In the genomic region with DNA sequence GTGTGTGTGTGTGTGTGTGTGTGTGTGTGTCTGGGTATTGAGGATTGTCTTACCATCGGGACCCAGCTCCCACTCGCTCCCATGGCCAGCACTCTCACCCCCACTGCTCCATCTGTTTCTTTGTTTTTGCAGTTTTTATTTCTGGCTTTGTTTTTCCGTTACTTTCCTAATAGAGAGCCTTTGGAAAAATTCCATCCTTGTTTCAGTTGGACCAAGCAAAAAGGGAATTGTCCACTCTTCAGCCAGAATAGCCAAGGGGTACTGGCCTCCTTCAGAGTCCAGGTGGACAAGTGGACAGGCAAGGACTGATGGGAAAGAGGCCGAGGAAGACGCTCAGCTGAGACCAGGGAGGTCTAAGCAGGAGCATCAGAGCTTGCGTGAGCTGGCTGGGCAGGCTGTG, we compare ENCODE assay signal across 16 mouse cellular contexts. TPM values are rescaled to one million over a fixed set of nuclear protein-coding genes. Genes with fewer than 3 reads are reported as not detected.
DNase-seq lines count a peak whose midpoint lies in the region; ATAC-seq and TF ChIP-seq lines count a peak whose summit lies in the region.
"Had no signal": no experiment of that assay in that cellular context is flagged by ENCODE, and none has a peak within 500 bp of the region (broad histone marks: within the 10 kb centered on the region; RNA-seq: fewer than 3 reads in every experiment).

No protein-coding gene starts in this region.

- ATAC-seq in forebrain, postnatal 0 days, result no peak
- no peak for ATAC-seq in forebrain, embryonic 11.5 days (replicated peaks; ENCODE audit: low FRiP score)
- no peak for ATAC-seq in lung, postnatal 0 days
- no peak for ATAC-seq in intestine, embryonic 15.5 days

- peak overlapping the region; percentile 57 for H3K27ac ChIP-seq in forebrain, postnatal 0 days (ENCODE audit: low read depth, low read length)
- no peak overlapping the region for H3K27ac ChIP-seq in forebrain, embryonic 11.5 days (ENCODE audit: low read depth, low read length)
- peak overlapping the region; percentile 82; the same call in 1 of the 2 replicates for H3K27ac ChIP-seq in lung, postnatal 0 days (ENCODE audit: low read length)
- H3K27ac ChIP-seq in embryonic facial prominence, embryonic 10.5 days (replicated peaks), result peak overlapping the region; percentile 48; the same call in 1 of the 2 replicates
- peak overlapping the region; percentile 21; the same call in 1 of the 2 replicates for H3K27ac ChIP-seq in limb, embryonic 10.5 days
- no peak overlapping the region for H3K27ac ChIP-seq in intestine, embryonic 15.5 days
- H3K27ac ChIP-seq: heart, embryonic 13.5 days; kidney, postnatal 0 days had no signal

- WGBS in forebrain, postnatal 0 days, result 44% methylated on average over 6 of the region's 6 CpGs
- 82% methylated on average over 6 of the region's 6 CpGs for WGBS in forebrain, embryonic 11.5 days
- WGBS in lung, postnatal 0 days, result 52% methylated on average over 6 of the region's 6 CpGs
- WGBS in embryonic facial prominence, embryonic 10.5 days, result 82% methylated on average over 6 of the region's 6 CpGs
- 79% methylated on average over 6 of the region's 6 CpGs for WGBS in limb, embryonic 10.5 days
- WGBS in intestine, embryonic 15.5 days, result 86% methylated on average over 6 of the region's 6 CpGs

- H3K4me1 ChIP-seq in forebrain, postnatal 0 days (ENCODE audit: insufficient read depth), result peaks cover 7% of the 10 kb centered on the region; the same call in 1 of the 2 replicates
- H3K4me1 ChIP-seq in forebrain, embryonic 11.5 days (replicated peaks; ENCODE audit: control insufficient read depth, insufficient read depth, low read length), result peaks cover 15% of the 10 kb centered on the region; the same call in 1 of the 2 replicates
- no peaks in the 10 kb centered on the region; the same call in 1 of the 2 replicates for H3K4me1 ChIP-seq in lung, postnatal 0 days (ENCODE audit: insufficient read depth, low read depth, low read length)
- H3K4me1 ChIP-seq in embryonic facial prominence, embryonic 10.5 days, result peaks cover 63% of the 10 kb centered on the region
- peaks cover 78% of the 10 kb centered on the region for H3K4me1 ChIP-seq in limb, embryonic 10.5 days
- H3K4me1 ChIP-seq in intestine, embryonic 15.5 days (replicated peaks), result peaks cover 23% of the 10 kb centered on the region

- DNase-seq in forebrain, postnatal 0 days, result no peak
- DNase-seq in forebrain, embryonic 11.5 days (ENCODE audit: low spot score), result no peak
- peak; percentile 31 for DNase-seq in lung, postnatal 0 days (ENCODE audit: low spot score)
- DNase-seq in lung, adult 18-20 months, result no peak
- no peak for DNase-seq in embryonic facial prominence, embryonic 10.5 days (ENCODE audit: low spot score)
- DNase-seq in limb, embryonic 10.5 days (ENCODE audit: low spot score), result no peak
- no peak for DNase-seq in frontal cortex, postnatal 36 days (ENCODE audit: low spot score in 2 of 2)
- DNase-seq: gastrocnemius, postnatal 36 days; thymus, adult 18-20 months had no signal

- H3K4me2 ChIP-seq in forebrain, postnatal 0 days (ENCODE audit: low read depth), result no peak overlapping the region
- no peak overlapping the region for H3K4me2 ChIP-seq in forebrain, embryonic 11.5 days (ENCODE audit: low read depth, low read length, severe bottlenecking)
- no peak overlapping the region for H3K4me2 ChIP-seq in lung, postnatal 0 days (replicated peaks; ENCODE audit: low read depth, low read length)
- H3K4me2 ChIP-seq in intestine, embryonic 15.5 days (replicated peaks), result no peak overlapping the region
- H3K4me2 ChIP-seq: heart, embryonic 13.5 days; limb, embryonic 15.5 days had no signal

- H3K36me3 ChIP-seq in forebrain, postnatal 0 days (ENCODE audit: insufficient read depth), result no peaks in the 10 kb centered on the region
- H3K36me3 ChIP-seq in forebrain, embryonic 11.5 days (ENCODE audit: control insufficient read depth, insufficient read depth, low read length), result no peaks in the 10 kb centered on the region
- no peaks in the 10 kb centered on the region for H3K36me3 ChIP-seq in lung, postnatal 0 days (ENCODE audit: insufficient read depth, low read length)
- H3K36me3 ChIP-seq in embryonic facial prominence, embryonic 10.5 days (replicated peaks), result no peaks in the 10 kb centered on the region
- H3K36me3 ChIP-seq in limb, embryonic 10.5 days, result no peaks in the 10 kb centered on the region
- H3K36me3 ChIP-seq in intestine, embryonic 15.5 days, result no peaks in the 10 kb centered on the region
- H3K36me3 ChIP-seq: heart, embryonic 13.5 days; limb, embryonic 15.5 days had no signal

- no peaks in the 10 kb centered on the region for H3K27me3 ChIP-seq in forebrain, postnatal 0 days (ENCODE audit: insufficient read depth, low read length)
- no peaks in the 10 kb centered on the region for H3K27me3 ChIP-seq in forebrain, embryonic 11.5 days (ENCODE audit: control insufficient read depth, insufficient read depth, low read length)
- no peaks in the 10 kb centered on the region for H3K27me3 ChIP-seq in lung, postnatal 0 days (replicated peaks; ENCODE audit: insufficient read depth, low read length)
- peaks cover 9% of the 10 kb centered on the region; the same call in 1 of the 2 replicates for H3K27me3 ChIP-seq in embryonic facial prominence, embryonic 10.5 days (replicated peaks; ENCODE audit: low read depth, poor library complexity, severe bottlenecking)
- H3K27me3 ChIP-seq in limb, embryonic 10.5 days (ENCODE audit: low read depth, poor library complexity, severe bottlenecking), result no peaks in the 10 kb centered on the region
- no peaks in the 10 kb centered on the region for H3K27me3 ChIP-seq in intestine, embryonic 15.5 days (replicated peaks)
- H3K27me3 ChIP-seq: heart, embryonic 13.5 days; limb, embryonic 15.5 days had no signal

- H3K9me3 ChIP-seq in forebrain, postnatal 0 days (ENCODE audit: low read length), result no peaks in the 10 kb centered on the region
- H3K9me3 ChIP-seq in forebrain, embryonic 11.5 days (ENCODE audit: control insufficient read depth, low read length), result no peaks in the 10 kb centered on the region
- no peaks in the 10 kb centered on the region for H3K9me3 ChIP-seq in lung, postnatal 0 days (ENCODE audit: low read length)
- H3K9me3 ChIP-seq in embryonic facial prominence, embryonic 10.5 days, result no peaks in the 10 kb centered on the region
- no peaks in the 10 kb centered on the region for H3K9me3 ChIP-seq in limb, embryonic 10.5 days (replicated peaks)
- H3K9me3 ChIP-seq in intestine, embryonic 15.5 days, result no peaks in the 10 kb centered on the region
- H3K9me3 ChIP-seq: heart, embryonic 13.5 days; limb, embryonic 15.5 days had no signal

- no peak for TF ChIP-seq EP300 in lung, postnatal 0 days (IDR thresholded peaks at IDR 0.05)

- no peak overlapping the region for H3K9ac ChIP-seq in forebrain, postnatal 0 days
- no peak overlapping the region for H3K9ac ChIP-seq in forebrain, embryonic 11.5 days (ENCODE audit: low read length)
- no peak overlapping the region for H3K9ac ChIP-seq in lung, postnatal 0 days (replicated peaks; ENCODE audit: low read depth)
- H3K9ac ChIP-seq in intestine, embryonic 15.5 days, result no peak overlapping the region
- H3K9ac ChIP-seq: heart, embryonic 13.5 days; limb, embryonic 15.5 days had no signal

- TF ChIP-seq CTCF in forebrain, postnatal 0 days (IDR thresholded peaks at IDR 0.05; ENCODE audit: low read depth), result no peak
- no peak for TF ChIP-seq CTCF in lung, postnatal 0 days (IDR thresholded peaks at IDR 0.05)

- no peak overlapping the region for H3K4me3 ChIP-seq in forebrain, postnatal 0 days (ENCODE audit: low read depth, low read length)
- no peak overlapping the region for H3K4me3 ChIP-seq in forebrain, embryonic 11.5 days (ENCODE audit: low read depth, low read length)
- H3K4me3 ChIP-seq in lung, postnatal 0 days (ENCODE audit: low read depth, low read length), result no peak overlapping the region
- no peak overlapping the region for H3K4me3 ChIP-seq in embryonic facial prominence, embryonic 10.5 days
- H3K4me3 ChIP-seq in limb, embryonic 10.5 days, result no peak overlapping the region
- H3K4me3 ChIP-seq in intestine, embryonic 15.5 days (replicated peaks), result no peak overlapping the region
- H3K4me3 ChIP-seq: erythroblast, embryonic 14.5 days; heart, embryonic 13.5 days; limb, embryonic 15.5 days had no signal

RNA-seq across cellular contexts. Expression of a gene that starts 9.0 kb away (rescaled TPM):
- 213 and 294 TPM in 2 replicates for total RNA-seq in forebrain, postnatal 0 days (2014; rRNA removed)
- 54.4 and 75.2 TPM in 2 replicates for polyA plus RNA-seq in forebrain, postnatal 0 days (2015; fragmentation: Nextera tagmentation; extraction: Ambion mirVana)
- 1.5 and 2.1 TPM in 2 replicates for polyA plus RNA-seq in forebrain, embryonic 11.5 days (2014; fragmentation: Nextera tagmentation; extraction: Ambion mirVana)
- 15.3 and 17.0 TPM in 2 replicates for polyA plus RNA-seq in lung, postnatal 0 days (2015; fragmentation: Nextera tagmentation; extraction: Ambion mirVana)
- 1.2 and 1.4 TPM in 2 replicates for polyA plus RNA-seq in embryonic facial prominence, embryonic 10.5 days (2016; fragmentation: Nextera tagmentation; extraction: Ambion mirVana)
- 0.62 and 3.2 TPM in 2 replicates for polyA plus RNA-seq in limb, embryonic 10.5 days (2016; fragmentation: Nextera tagmentation; extraction: Ambion mirVana)
- 3.3 TPM in 2 replicates for polyA plus RNA-seq in intestine, embryonic 15.5 days (2015; fragmentation: Nextera tagmentation; extraction: Ambion mirVana)
- polyA plus RNA-seq: erythroblast, embryonic 14.5 days had no signal

RNA-seq across cellular contexts. Expression of a gene that starts 22.2 kb away (rescaled TPM):
- 7.5 and 8.6 TPM in 2 replicates for total RNA-seq in forebrain, postnatal 0 days (2014; rRNA removed)
- 2.9 and 4.8 TPM in 2 replicates for polyA plus RNA-seq in forebrain, postnatal 0 days (2015; fragmentation: Nextera tagmentation; extraction: Ambion mirVana)
- polyA plus RNA-seq in forebrain, embryonic 11.5 days (2014; fragmentation: Nextera tagmentation; extraction: Ambion mirVana), result 0.68 and 0.89 TPM in 2 replicates
- not detected in 2 replicates for polyA plus RNA-seq in lung, postnatal 0 days (2015; fragmentation: Nextera tagmentation; extraction: Ambion mirVana)
- polyA plus RNA-seq in embryonic facial prominence, embryonic 10.5 days (2016; fragmentation: Nextera tagmentation; extraction: Ambion mirVana), result 0.10 and 0.11 TPM in 2 replicates
- 0.10 TPM in 1 of 2 replicates, not detected in the other for polyA plus RNA-seq in limb, embryonic 10.5 days (2016; fragmentation: Nextera tagmentation; extraction: Ambion mirVana)
- 0.08 TPM in 1 of 2 replicates, not detected in the other for polyA plus RNA-seq in intestine, embryonic 15.5 days (2015; fragmentation: Nextera tagmentation; extraction: Ambion mirVana)
- total RNA-seq: gastrocnemius, postnatal 36 days had no signal
- polyA plus RNA-seq: CD4-positive, CD25-positive, alpha-beta regulatory T cell, adult 4 months; heart, embryonic 13.5 days had no signal

RNA-seq across cellular contexts. Expression of a gene that starts 34.1 kb away (rescaled TPM):
- 3.2 and 4.1 TPM in 2 replicates for total RNA-seq in forebrain, postnatal 0 days (2014; rRNA removed)
- 1.4 and 2.9 TPM in 2 replicates for polyA plus RNA-seq in forebrain, postnatal 0 days (2015; fragmentation: Nextera tagmentation; extraction: Ambion mirVana)
- polyA plus RNA-seq in forebrain, embryonic 11.5 days (2014; fragmentation: Nextera tagmentation; extraction: Ambion mirVana), result 0.69 and 0.73 TPM in 2 replicates
- polyA plus RNA-seq in lung, postnatal 0 days (2015; fragmentation: Nextera tagmentation; extraction: Ambion mirVana), result 0.04 TPM in 2 replicates
- polyA plus RNA-seq in embryonic facial prominence, embryonic 10.5 days (2016; fragmentation: Nextera tagmentation; extraction: Ambion mirVana), result 0.09 and 0.15 TPM in 2 replicates
- 0.05 TPM in 2 replicates for polyA plus RNA-seq in limb, embryonic 10.5 days (2016; fragmentation: Nextera tagmentation; extraction: Ambion mirVana)
- polyA plus RNA-seq in intestine, embryonic 15.5 days (2015; fragmentation: Nextera tagmentation; extraction: Ambion mirVana), result 0.08 TPM in 2 replicates
- total RNA-seq: gastrocnemius, postnatal 36 days had no signal
- polyA plus RNA-seq: CD4-positive, CD25-positive, alpha-beta regulatory T cell, adult 4 months; erythroblast, embryonic 14.5 days; heart, embryonic 13.5 days had no signal

RNA-seq across cellular contexts. Expression of a gene that starts 45.4 kb away (rescaled TPM):
- total RNA-seq in forebrain, postnatal 0 days (2014; rRNA removed), result 117 and 136 TPM in 2 replicates
- 110 and 113 TPM in 2 replicates for polyA plus RNA-seq in forebrain, postnatal 0 days (2015; fragmentation: Nextera tagmentation; extraction: Ambion mirVana)
- 104 and 122 TPM in 2 replicates for polyA plus RNA-seq in forebrain, embryonic 11.5 days (2014; fragmentation: Nextera tagmentation; extraction: Ambion mirVana)
- polyA plus RNA-seq in lung, postnatal 0 days (2015; fragmentation: Nextera tagmentation; extraction: Ambion mirVana), result 30.0 and 32.4 TPM in 2 replicates
- 33.7 and 39.5 TPM in 2 replicates for polyA plus RNA-seq in embryonic facial prominence, embryonic 10.5 days (2016; fragmentation: Nextera tagmentation; extraction: Ambion mirVana)
- polyA plus RNA-seq in limb, embryonic 10.5 days (2016; fragmentation: Nextera tagmentation; extraction: Ambion mirVana), result 30.0 and 40.8 TPM in 2 replicates
- polyA plus RNA-seq in intestine, embryonic 15.5 days (2015; fragmentation: Nextera tagmentation; extraction: Ambion mirVana), result 46.1 and 53.3 TPM in 2 replicates

RNA-seq across cellular contexts. Expression of a gene that starts 48.7 kb away (rescaled TPM):
- not detected in 2 replicates for total RNA-seq in forebrain, postnatal 0 days (2014; rRNA removed)
- not detected in 2 replicates for polyA plus RNA-seq in forebrain, postnatal 0 days (2015; fragmentation: Nextera tagmentation; extraction: Ambion mirVana)
- 0.08 TPM in 1 of 2 replicates, not detected in the other for polyA plus RNA-seq in forebrain, embryonic 11.5 days (2014; fragmentation: Nextera tagmentation; extraction: Ambion mirVana)
- polyA plus RNA-seq in lung, postnatal 0 days (2015; fragmentation: Nextera tagmentation; extraction: Ambion mirVana), result 0.04 and 0.05 TPM in 2 replicates
- polyA plus RNA-seq in embryonic facial prominence, embryonic 10.5 days (2016; fragmentation: Nextera tagmentation; extraction: Ambion mirVana), result not detected in 2 replicates
- not detected in 2 replicates for polyA plus RNA-seq in limb, embryonic 10.5 days (2016; fragmentation: Nextera tagmentation; extraction: Ambion mirVana)
- not detected in 2 replicates for polyA plus RNA-seq in intestine, embryonic 15.5 days (2015; fragmentation: Nextera tagmentation; extraction: Ambion mirVana)
- total RNA-seq: layer of hippocampus, postnatal 14 days had no signal
- polyA plus RNA-seq: CD4-positive, CD25-positive, alpha-beta regulatory T cell, adult 4 months; erythroblast, embryonic 14.5 days; kidney, postnatal 0 days; limb, embryonic 15.5 days had no signal

Comparison
In these comparisons a context has a peak if more than half of its experiments do, and no peak if none do; other contexts are left out.
1. H3K27ac ChIP-seq: peak in forebrain, postnatal 0 days (single experiment), lung, postnatal 0 days (single experiment), embryonic facial prominence, embryonic 10.5 days (single experiment) and limb, embryonic 10.5 days (single experiment); none in forebrain, embryonic 11.5 days (single experiment) and intestine, embryonic 15.5 days (single experiment).